Mouse (Mus musculus): Measurements from ENCODE around the gene Gla.

DNA sequence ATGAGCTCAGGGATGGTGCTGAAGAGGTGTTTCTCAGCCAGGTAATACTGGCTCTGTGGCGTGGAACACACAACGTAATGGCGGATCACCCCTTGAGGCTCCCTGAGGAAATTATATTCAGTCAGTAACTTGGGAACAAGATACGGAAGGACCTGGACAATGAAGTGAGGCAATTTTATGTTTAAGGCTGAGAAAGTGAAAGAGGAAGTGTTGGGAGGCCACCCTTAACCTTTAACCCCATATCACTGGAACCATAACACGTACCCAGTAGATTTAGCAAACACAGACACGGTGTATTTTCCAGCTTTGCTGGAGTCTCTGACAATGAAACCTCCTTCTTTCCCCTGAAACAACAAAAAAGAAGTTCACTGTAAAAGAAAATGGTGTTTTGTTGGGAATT is 46.5 kb downstream of the Gla start:
- TF ChIP-seq CTCF (IDR thresholded peaks at IDR 0.05) (no peak), POLR2A (IDR thresholded peaks at IDR 0.05; ENCODE audit: insufficient read depth, low read depth, low read length) (no peak), EP300 (IDR thresholded peaks at IDR 0.05; ENCODE audit: insufficient read depth, low read depth, low read length) (no peak)
